Mouse (Mus musculus): ENCODE results near the gene Smg6. TPM values are rescaled to one million over a fixed set of nuclear protein-coding genes. Genes with fewer than 3 reads are reported as not detected.

Gene Smg6
- polyA plus RNA-seq (2017; shearing (Covaris generic)) = 10 to 100 TPM; 19.0 to 27.9 TPM

GRCm38 (mm10) chr11:74925577-74926387 lies at the start of gene Smg6, which contains the start of gene Srr:
TSS of gene Smg6 (plus strand) at chr11:74925823.
TSS of gene Srr (minus strand) at chr11:74925948.

GRCm38 (mm10) chr11:74896901-74897677 lies 28.5 kb upstream of the Smg6 start, which contains the start of gene Sgsm2:
TSS of gene Sgsm2 (minus strand) at chr11:74897060.

GRCm38 (mm10) chr11:74897678-74898516 lies 27.7 kb upstream of the Smg6 start, which contains the start of gene Tsr1:
TSS of gene Tsr1 (plus strand) at chr11:74898071.

GRCm38 (mm10) chr11:75169405-75170080 lies 243.9 kb downstream of the Smg6 start, which contains the start of gene Hic1:
TSS of gene Hic1 (minus strand) at chr11:75169519.

DNA sequence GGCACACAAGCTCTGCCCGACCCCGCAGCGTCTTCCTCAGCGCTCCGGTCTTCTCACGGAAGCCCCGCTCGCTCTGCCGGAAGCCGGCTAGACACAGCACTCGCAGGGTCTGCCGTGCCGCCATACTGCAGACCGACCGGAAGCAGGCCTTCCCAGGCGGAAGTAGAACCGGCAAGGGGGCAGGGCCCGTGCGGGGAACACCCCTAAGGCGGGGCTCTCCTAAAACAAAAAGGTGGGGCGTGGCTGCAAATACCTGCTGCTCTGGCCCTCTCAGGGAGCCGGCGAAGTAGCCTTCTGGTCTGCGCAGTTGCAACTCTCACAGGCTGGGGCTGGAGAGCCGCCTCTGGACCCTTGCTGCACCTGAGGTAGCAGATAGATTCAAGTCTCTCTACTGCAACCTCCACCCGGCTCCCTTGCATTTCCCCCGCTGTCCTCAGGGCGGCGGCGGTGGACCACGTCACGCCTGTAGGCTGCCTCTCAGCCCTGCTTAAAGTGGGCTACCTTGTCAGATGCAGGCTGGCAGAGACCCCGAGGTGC lies 253.1 kb downstream of the Smg6 start, which contains the start of gene Ovca2:
Ovca2 (minus strand) TSS at position 164 of the 537 bp plus-strand sequence.

GRCm38 (mm10) chr11:75190905-75191441 lies 265.4 kb downstream of the Smg6 start, which contains the start of gene Dph1:
TSS of gene Dph1 (minus strand) at chr11:75191241.

DNA sequence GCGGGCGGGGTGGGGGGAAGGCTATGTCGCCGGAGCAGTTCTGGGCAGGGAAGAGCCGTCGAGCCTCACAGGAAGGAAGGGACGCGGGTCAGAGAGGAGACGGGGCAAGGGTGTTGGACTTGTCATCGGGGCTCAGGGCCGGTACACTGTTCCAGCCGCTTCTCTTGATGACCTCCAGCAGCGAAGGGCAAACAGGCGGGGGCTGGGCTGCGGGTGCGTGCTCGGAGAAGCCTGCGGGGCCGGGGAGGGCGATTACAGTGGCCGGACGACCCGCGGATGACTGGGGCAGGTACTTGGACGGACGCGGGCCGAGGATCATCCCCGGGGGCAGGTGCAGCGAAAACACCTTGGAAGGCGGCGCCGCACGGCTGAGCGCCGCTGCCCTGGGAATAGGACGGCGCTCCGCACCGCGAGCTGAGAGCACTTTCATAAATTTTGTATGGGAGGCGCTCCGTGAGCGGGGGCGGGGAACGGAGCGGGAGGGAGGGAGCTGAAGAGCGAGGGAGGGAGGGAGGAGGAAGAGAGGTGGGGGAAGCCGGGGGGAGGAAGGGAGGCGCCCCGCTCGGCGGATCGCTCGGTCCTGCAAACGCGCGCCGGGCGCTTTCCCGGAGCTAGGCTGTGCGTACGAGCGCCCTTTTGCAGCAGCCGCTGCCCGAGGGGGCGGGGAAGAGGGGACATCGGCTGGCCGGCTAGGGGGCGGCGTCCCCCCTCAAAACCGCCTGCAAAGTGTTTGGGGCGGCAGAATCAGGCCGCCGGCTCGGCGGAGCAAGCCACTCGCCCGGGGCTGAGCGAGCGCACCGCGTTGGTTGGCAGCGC lies 267.8 kb downstream of the Smg6 start, which contains the start of gene Rtn4rl1:
Rtn4rl1 (plus strand) TSS at position 528 of the 816 bp plus-strand sequence.

Other genes with a start within 250 kb of the Smg6 start
- gene Pafah1b1, start 201.2 kb upstream of the Smg6 start, polyA plus RNA-seq (2017; shearing (Covaris generic)) = 10 to 100 TPM; 70.1 to 76.3 TPM
- 10 to 100 TPM; 27.7 to 28.8 TPM for gene Mettl16, start 155.0 kb upstream of the Smg6 start, polyA plus RNA-seq (2017; shearing (Covaris generic))
- gene Mnt, start 94.9 kb upstream of the Smg6 start, polyA plus RNA-seq (2017; shearing (Covaris generic)) = 1 to 10 TPM; 7.1 to 8.2 TPM
- gene Sgsm2, start 28.8 kb upstream of the Smg6 start, polyA plus RNA-seq (2017; shearing (Covaris generic)) = 1 to 10 TPM; 1.9 to 2.8 TPM
- 10 to 100 TPM; 33.5 to 58.8 TPM for gene Tsr1, start 27.8 kb upstream of the Smg6 start, polyA plus RNA-seq (2017; shearing (Covaris generic))
- 1 to 10 TPM; 6.3 to 8.1 TPM for gene Srr, start 125 bp downstream of the Smg6 start, polyA plus RNA-seq (2017; shearing (Covaris generic))
- gene Hic1, start 243.7 kb downstream of the Smg6 start, polyA plus RNA-seq (2017; shearing (Covaris generic)) = 1 to 10 TPM in 1 of 2 experiments, under 1 TPM in 1; 0.28 to 4.8 TPM

Measured in activated CD4-positive, CD25-positive, alpha-beta regulatory T cell (primary cell).